Mouse (Mus musculus) stomach, embryonic 16.5 days (tissue): ENCODE results near the gene Stac. TPM values are rescaled to one million over a fixed set of nuclear protein-coding genes. Genes with fewer than 3 reads are reported as not detected.

Experiments
- ATAC-seq: fragments of 200-750 bp; cut with Nextera tagmentation; 2 replicates; pipeline ENCODE4 v1.8.0; 2017; ENCODE audit warnings: moderate number of reproducible peaks, moderate TSS enrichment; ENCODE audit not compliant: insufficient read depth, low FRiP score
- H3K27ac ChIP-seq: fragments of 300-500 bp; sonication (generic); 2 replicates; pipeline ENCODE4 v1.5.1; 2014; ENCODE audit warnings: low read length
- H3K27me3 ChIP-seq: fragments of 300-500 bp; sonication (generic); 2 replicates; pipeline ENCODE4 v1.6.1; 2014; ENCODE audit warnings: low read length, control low read depth, mixed read lengths; ENCODE audit not compliant: control insufficient read depth, insufficient read depth
- H3K36me3 ChIP-seq: fragments of 300-500 bp; sonication (generic); 2 replicates; pipeline ENCODE4 v1.6.1; 2014; ENCODE audit warnings: low read length; ENCODE audit not compliant: control insufficient read depth, insufficient read depth
- H3K4me1 ChIP-seq: fragments of 300-500 bp; sonication (generic); 2 replicates; pipeline ENCODE4 v1.6.1; 2014; ENCODE audit warnings: low read length, control low read depth, mixed read lengths; ENCODE audit not compliant: control insufficient read depth, insufficient read depth
- H3K4me2 ChIP-seq: fragments of 300-500 bp; sonication (generic); 2 replicates; pipeline ENCODE4 v1.6.1; 2014; ENCODE audit warnings: low read depth, low read length, mixed read lengths
- H3K4me3 ChIP-seq: fragments of 300-500 bp; sonication (generic); replicated peaks from 2 replicates; pipeline ENCODE4 v1.5.1; 2014; ENCODE audit warnings: mild to moderate bottlenecking, low read length
- H3K9ac ChIP-seq: fragments of 300-500 bp; sonication (generic); 2 replicates; pipeline ENCODE4 v1.6.1; 2014; ENCODE audit warnings: low read length
- H3K9me3 ChIP-seq: fragments of 300-500 bp; sonication (generic); replicated peaks from 2 replicates; pipeline ENCODE4 v1.6.1; 2016; ENCODE audit warnings: low read length, control low read depth; ENCODE audit not compliant: control insufficient read depth
- WGBS: fragments of 180-500 bp; shearing (Covaris S2); extraction: QIAGEN DNeasy Blood & Tissue Kit; methylation state at CpG from one replicate; pipeline ENCODE4 v1.1.7; 2014; 5-methylcytosine and 5-hydroxymethylcytosine counted together
- polyA plus RNA-seq: library from polyadenylated mRNA; unstranded; fragments of >200 nt; fragmentation: Nextera tagmentation; extraction: Ambion mirVana; gene quantifications from 2 replicates; pipeline ENCODE4 v1.2.1, GENCODE M21; 2015

Gene Stac
- polyA plus RNA-seq, 1 experiment from 2014 or later, result 5.0 TPM

GRCm38 (mm10) chr9:111571619-111572018 lies 118.5 kb downstream of the Stac start:
- Histone ChIP-seq H3K4me3 (no peak overlapping the region), H3K4me2 (no peak overlapping the region), H3K36me3 (no peaks in the 10 kb centered on the region), H3K27me3 (no peaks in the 10 kb centered on the region), H3K27ac (no peak overlapping the region), H3K9ac (no peak overlapping the region), H3K4me1 (no peaks in the 10 kb centered on the region), H3K9me3 (no peaks in the 10 kb centered on the region)
- 77% methylated on average over 5 of the region's 5 CpGs for WGBS
- ATAC-seq, result no peak

- Histone ChIP-seq H3K4me3 (no peak overlapping the region), H3K4me1 (no peaks in the 10 kb centered on the region), H3K36me3 (no peaks in the 10 kb centered on the region), H3K27ac (no peak overlapping the region), H3K9me3 (no peaks in the 10 kb centered on the region), H3K9ac (no peak overlapping the region), H3K27me3 (no peaks in the 10 kb centered on the region), H3K4me2 (no peak overlapping the region)
- no peak for ATAC-seq
- 95% methylated on average over 6 of the region's 6 CpGs for WGBS
Measured at GRCm38 (mm10) chr9:111564176-111564575, 126.0 kb downstream of the Stac start.

- no peaks in the 10 kb centered on the region for H3K27me3 ChIP-seq
- H3K4me3 ChIP-seq, result no peak overlapping the region
- ATAC-seq, result no peak
- no peak overlapping the region; the same call in 1 of the 2 replicates for H3K27ac ChIP-seq
- H3K4me2 ChIP-seq, result no peak overlapping the region
- WGBS, result 80% methylated on average over 7 of the region's 7 CpGs
- no peaks in the 10 kb centered on the region for H3K36me3 ChIP-seq
- H3K9me3 ChIP-seq, result no peaks in the 10 kb centered on the region
- H3K9ac ChIP-seq, result no peak overlapping the region
- H3K4me1 ChIP-seq, result no peaks in the 10 kb centered on the region
Measured at GRCm38 (mm10) chr9:111563226-111563625, 126.9 kb downstream of the Stac start.

- 51% methylated on average over 19 of the region's 19 CpGs for WGBS
- no peaks in the 10 kb centered on the region for H3K36me3 ChIP-seq
- H3K27ac ChIP-seq, result no peak overlapping the region; the same call in 1 of the 2 replicates
- no peak overlapping the region for H3K4me3 ChIP-seq
- no peaks in the 10 kb centered on the region for H3K27me3 ChIP-seq
- H3K9ac ChIP-seq, result no peak overlapping the region
- H3K4me2 ChIP-seq, result no peak overlapping the region
- no peaks in the 10 kb centered on the region for H3K9me3 ChIP-seq
- ATAC-seq, result no peak
- no peaks in the 10 kb centered on the region for H3K4me1 ChIP-seq
Measured at GRCm38 (mm10) chr9:111562217-111562988, 127.7 kb downstream of the Stac start.

- 65% methylated on average over 3 of the region's 3 CpGs for WGBS
- Histone ChIP-seq H3K4me2 (no peak overlapping the region), H3K4me3 (no peak overlapping the region), H3K9me3 (no peaks in the 10 kb centered on the region), H3K9ac (no peak overlapping the region), H3K4me1 (no peaks in the 10 kb centered on the region), H3K27ac (no peak overlapping the region), H3K27me3 (no peaks in the 10 kb centered on the region), H3K36me3 (no peaks in the 10 kb centered on the region)
- no peak for ATAC-seq
Measured at GRCm38 (mm10) chr9:111556699-111557098, 133.4 kb downstream of the Stac start.

- H3K9me3 ChIP-seq, result no peaks in the 10 kb centered on the region
- WGBS, result 24% methylated on average over 3 of the region's 3 CpGs
- H3K27me3 ChIP-seq, result no peaks in the 10 kb centered on the region
- H3K4me2 ChIP-seq, result no peak overlapping the region
- ATAC-seq, result no peak
- no peaks in the 10 kb centered on the region for H3K36me3 ChIP-seq
- no peak overlapping the region for H3K4me3 ChIP-seq
- no peak overlapping the region for H3K27ac ChIP-seq
- no peaks in the 10 kb centered on the region for H3K4me1 ChIP-seq
- H3K9ac ChIP-seq, result no peak overlapping the region
Measured at GRCm38 (mm10) chr9:111552865-111553264, 137.3 kb downstream of the Stac start.

- H3K4me1 ChIP-seq, result no peaks in the 10 kb centered on the region
- no peak overlapping the region for H3K4me3 ChIP-seq
- H3K36me3 ChIP-seq, result no peaks in the 10 kb centered on the region
- H3K9ac ChIP-seq, result no peak overlapping the region
- WGBS, result 61% methylated on average over 15 of the region's 15 CpGs
- no peak for ATAC-seq
- no peaks in the 10 kb centered on the region for H3K9me3 ChIP-seq
- H3K27me3 ChIP-seq, result no peaks in the 10 kb centered on the region
- H3K27ac ChIP-seq, result no peak overlapping the region
- H3K4me2 ChIP-seq, result no peak overlapping the region
Measured at GRCm38 (mm10) chr9:111551461-111552190, 138.5 kb downstream of the Stac start.

- no peak for ATAC-seq
- Histone ChIP-seq H3K9ac (no peak overlapping the region), H3K4me3 (no peak overlapping the region), H3K36me3 (no peaks in the 10 kb centered on the region), H3K9me3 (no peaks in the 10 kb centered on the region), H3K4me2 (0 out of 2 replicates have a peak overlapping the region, but pooled peaks have one; percentile 19), H3K27ac (no peak overlapping the region), H3K27me3 (no peaks in the 10 kb centered on the region), H3K4me1 (no peaks in the 10 kb centered on the region)
- 67% methylated on average over 8 of the region's 8 CpGs for WGBS
Measured at GRCm38 (mm10) chr9:111550963-111551321, 139.2 kb downstream of the Stac start.

GRCm38 (mm10) chr9:111550281-111550962 lies 139.7 kb downstream of the Stac start:
- Histone ChIP-seq H3K4me3 (no peak overlapping the region), H3K9ac (no peak overlapping the region), H3K27ac (no peak overlapping the region), H3K27me3 (no peaks in the 10 kb centered on the region), H3K4me1 (no peaks in the 10 kb centered on the region), H3K36me3 (no peaks in the 10 kb centered on the region), H3K4me2 (peak overlapping the region; percentile 19; the same call in 1 of the 2 replicates), H3K9me3 (no peaks in the 10 kb centered on the region)
- ATAC-seq, result no peak
- WGBS, result 70% methylated on average over 21 of the region's 21 CpGs
